Mouse (Mus musculus) bone marrow, adult 2 months (tissue): ENCODE data around the gene Troap.

ENCODE experiments used
- CTCF ChIP-seq: fragments of 200-500 bp; IDR thresholded peaks from 2 replicates; pipeline ENCODE4 v1.5.1; 2011; ENCODE audit warnings: low read length, control low read depth; ENCODE audit not compliant: control insufficient read depth, insufficient read depth
- POLR2A ChIP-seq: fragments of 200-500 bp; IDR thresholded peaks from 2 replicates; pipeline ENCODE4 v1.6.1; 2011; ENCODE audit warnings: low read depth, mild to moderate bottlenecking, control low read depth, low read length, borderline replicate concordance; ENCODE audit not compliant: control insufficient read depth

- TF ChIP-seq POLR2A, result no peak
- no peak for TF ChIP-seq CTCF
Measured at GRCm38 (mm10) chr15:99112843-99113395, 38.5 kb downstream of the Troap start.
